Mouse (Mus musculus) small intestine, adult 2 months (tissue): ENCODE measurements at regions not wholly inside any gene's neighbourhood (a gene's known extent, or its start where the extent isn't known, plus 50 kb on each side); places are given as distances from the start of the nearest gene placed in this dataset.

Experiments
- CTCF ChIP-seq: fragments of 200-500 bp; IDR thresholded peaks from 2 replicates; pipeline ENCODE4 v1.5.1; 2012; ENCODE audit warnings: low read depth, mild to moderate bottlenecking, control low read depth, inconsistent platforms, low read length, moderate library complexity, mixed read lengths; ENCODE audit not compliant: insufficient replicate concordance, insufficient read length; ENCODE audit errors: extremely low read depth
- POLR2A ChIP-seq: fragments of 200-500 bp; IDR thresholded peaks from 2 replicates; pipeline ENCODE4 v1.6.1; 2012; ENCODE audit warnings: low read depth, mild to moderate bottlenecking, control low read depth, inconsistent platforms, low read length, moderate library complexity

GRCm38 (mm10) chr19:28092252-28092651, 81.3 kb upstream of the Rfx3 start:
- TF ChIP-seq POLR2A (no peak), CTCF (no peak)
